Mouse (Mus musculus) myocyte (in vitro differentiated cells): ENCODE results near the gene Fam57a. TPM values are rescaled to one million over a fixed set of nuclear protein-coding genes. Genes with fewer than 3 reads are reported as not detected.

Source experiments
- H3K27me3 ChIP-seq: one replicate; pipeline ENCODE4 v1.6.1; 2011; ENCODE audit not compliant: control insufficient read depth, insufficient read depth, insufficient read length
- H3K36me3 ChIP-seq: one replicate; pipeline ENCODE4 v1.6.1; 2011; ENCODE audit not compliant: control insufficient read depth, insufficient read depth
- H3K4me2 ChIP-seq: one replicate; pipeline ENCODE4 v1.6.1; 2011; ENCODE audit warnings: low read depth, control low read depth
- H3K4me3 ChIP-seq: one replicate; pipeline ENCODE4 v1.5.1; 2011; ENCODE audit warnings: mild to moderate bottlenecking, control low read depth, moderate library complexity
- H3K79me2 ChIP-seq: one replicate; pipeline ENCODE4 v1.6.1; 2011; ENCODE audit not compliant: control insufficient read depth, insufficient read depth
- H3ac ChIP-seq: one replicate; pipeline ENCODE4 v1.6.1; 2011; ENCODE audit not compliant: control insufficient read depth, insufficient read length
- CEBPB ChIP-seq: IDR thresholded peaks from 2 replicates; pipeline ENCODE4 v1.6.1; 2011; ENCODE audit warnings: mild to moderate bottlenecking, moderate library complexity; ENCODE audit not compliant: poor library complexity, insufficient read depth, severe bottlenecking
- E2F4 ChIP-seq: IDR thresholded peaks from one replicate; pipeline ENCODE4 v1.6.1; 2011; ENCODE audit warnings: mild to moderate bottlenecking, control low read depth, moderate library complexity; ENCODE audit not compliant: insufficient read depth
- MAX ChIP-seq: IDR thresholded peaks from one replicate; pipeline ENCODE4 v1.6.1; 2011; ENCODE audit warnings: low read depth, mild to moderate bottlenecking, control low read depth
- MYOD1 ChIP-seq, 3 experiments: IDR thresholded peaks; one replicate each; pipeline ENCODE4 v1.6.1; 2011; ENCODE audit warnings: control low read depth in 2 of 3, low read depth in 2 of 3, mild to moderate bottlenecking in 2 of 3, moderate library complexity in 1 of 3; ENCODE audit not compliant: insufficient read length in 2 of 3, control insufficient read depth in 1 of 3
- MYOG ChIP-seq, 3 experiments: IDR thresholded peaks; one replicate each; pipeline ENCODE4 v1.6.1; 2011; ENCODE audit warnings: control low read depth in 2 of 3, low read depth in 2 of 3, mild to moderate bottlenecking in 2 of 3; ENCODE audit not compliant: insufficient read length in 2 of 3, control insufficient read depth in 1 of 3, insufficient read depth in 1 of 3
- POLR2A ChIP-seq: IDR thresholded peaks from one replicate; pipeline ENCODE4 v1.6.1; 2011; ENCODE audit warnings: low read depth, mild to moderate bottlenecking, control low read depth, moderate library complexity; ENCODE audit not compliant: insufficient read length
- POLR2AphosphoS2 ChIP-seq: IDR thresholded peaks from one replicate; pipeline ENCODE4 v1.6.1; 2011; ENCODE audit warnings: low read depth, control low read depth; ENCODE audit not compliant: insufficient read length
- REST ChIP-seq: IDR thresholded peaks from one replicate; pipeline ENCODE4 v1.6.1; 2011; ENCODE audit warnings: mild to moderate bottlenecking, control low read depth, moderate library complexity; ENCODE audit not compliant: insufficient read depth, insufficient read length
- SRF ChIP-seq: IDR thresholded peaks from one replicate; pipeline ENCODE4 v1.6.1; 2011; ENCODE audit warnings: low read depth; ENCODE audit not compliant: control insufficient read depth, insufficient read length
- TCF12 ChIP-seq: IDR thresholded peaks from one replicate; pipeline ENCODE4 v1.6.1; 2011; ENCODE audit warnings: mild to moderate bottlenecking, control low read depth; ENCODE audit not compliant: poor library complexity, insufficient read depth, severe bottlenecking
- TCF3 ChIP-seq: IDR thresholded peaks from one replicate; pipeline ENCODE4 v1.6.1; 2011; ENCODE audit warnings: low read depth, control low read depth; ENCODE audit not compliant: insufficient read length
- USF1 ChIP-seq: IDR thresholded peaks from one replicate; pipeline ENCODE4 v1.6.1; 2011; ENCODE audit warnings: low read depth, mild to moderate bottlenecking, control low read depth, moderate library complexity
- polyA plus RNA-seq: library from polyadenylated mRNA; unstranded; fragments of >200 nt; fragmentation: generic; extraction: Trizol; gene quantifications from one replicate; pipeline ENCODE4 v1.2.1, GENCODE M21; 2012; ENCODE audit warnings: missing spikeins

The Fam57a gene
- polyA plus RNA-seq, 1 experiment = 10.0 TPM

- TF ChIP-seq TCF3 = no peak
- TF ChIP-seq MYOG (IDR thresholded peaks at IDR 0.05; ENCODE audit: control insufficient read depth in 1 of 3, insufficient read depth in 1 of 3, insufficient read length in 2 of 3, low read depth in 2 of 3) = no peak
- TF ChIP-seq POLR2A = no peak
- TF ChIP-seq MAX = no peak
- TF ChIP-seq REST = no peak
- no peak for TF ChIP-seq TCF12
- H3ac ChIP-seq = no peak overlapping the region
- no peaks in the 10 kb centered on the region for H3K27me3 ChIP-seq
- no peaks in the 10 kb centered on the region for H3K36me3 ChIP-seq
- no peak overlapping the region for H3K4me3 ChIP-seq
- H3K4me2 ChIP-seq = no peak overlapping the region
- no peaks in the 10 kb centered on the region for H3K79me2 ChIP-seq
Measured at GRCm38 (mm10) chr11:76145169-76145568, 34.3 kb upstream of the Fam57a start.

GRCm38 (mm10) chr11:76146187-76147010 is 33.1 kb upstream of the Fam57a start:
- Histone ChIP-seq H3K4me3 (no peak overlapping the region), H3K4me2 (no peak overlapping the region), H3K79me2 (no peaks in the 10 kb centered on the region), H3K36me3 (no peaks in the 10 kb centered on the region), H3K27me3 (no peaks in the 10 kb centered on the region), H3ac (no peak overlapping the region)
- TF ChIP-seq SRF (no peak), USF1 (no peak), MAX (no peak), MYOG (IDR thresholded peaks at IDR 0.05; ENCODE audit: control insufficient read depth in 1 of 3, insufficient read depth in 1 of 3, insufficient read length in 2 of 3, low read depth in 2 of 3) (no peak), POLR2A (no peak), MYOD1 (IDR thresholded peaks at IDR 0.05; ENCODE audit: control insufficient read depth in 1 of 3, insufficient read length in 2 of 3, low read depth in 2 of 3) (no peak), TCF12 (no peak), CEBPB (no peak), TCF3 (no peak), REST (no peak), E2F4 (no peak), POLR2AphosphoS2 (no peak)

- H3ac ChIP-seq = no peak overlapping the region
- no peaks in the 10 kb centered on the region for H3K27me3 ChIP-seq
- no peak overlapping the region for H3K4me3 ChIP-seq
- TF ChIP-seq TCF12 (no peak), SRF (no peak), REST (no peak), MYOD1 (IDR thresholded peaks at IDR 0.05; ENCODE audit: control insufficient read depth in 1 of 3, insufficient read length in 2 of 3, low read depth in 2 of 3) (no peak), CEBPB (no peak), MAX (no peak), MYOG (IDR thresholded peaks at IDR 0.05; ENCODE audit: control insufficient read depth in 1 of 3, insufficient read depth in 1 of 3, insufficient read length in 2 of 3, low read depth in 2 of 3) (no peak), USF1 (no peak), E2F4 (no peak)
- H3K79me2 ChIP-seq = no peaks in the 10 kb centered on the region
- H3K4me2 ChIP-seq = no peak overlapping the region
- no peaks in the 10 kb centered on the region for H3K36me3 ChIP-seq
Measured at GRCm38 (mm10) chr11:76148055-76149008, 31.1 kb upstream of the Fam57a start.

- Histone ChIP-seq H3K4me2 (no peak overlapping the region), H3K4me3 (no peak overlapping the region), H3K79me2 (no peaks in the 10 kb centered on the region), H3K36me3 (no peaks in the 10 kb centered on the region), H3K27me3 (no peaks in the 10 kb centered on the region), H3ac (no peak overlapping the region)
- TF ChIP-seq MYOG (IDR thresholded peaks at IDR 0.05; ENCODE audit: control insufficient read depth in 1 of 3, insufficient read depth in 1 of 3, insufficient read length in 2 of 3, low read depth in 2 of 3) = no peak
- no peak for TF ChIP-seq MYOD1 (IDR thresholded peaks at IDR 0.05; ENCODE audit: control insufficient read depth in 1 of 3, insufficient read length in 2 of 3, low read depth in 2 of 3)
- TF ChIP-seq TCF3 = no peak
- no peak for TF ChIP-seq REST
- no peak for TF ChIP-seq POLR2A
Measured at GRCm38 (mm10) chr11:76150980-76151379, 28.5 kb upstream of the Fam57a start.
